Mouse (Mus musculus) urinary bladder, postnatal 0 days (tissue): ENCODE data around the gene Rpl5. TPM values are rescaled to one million over a fixed set of nuclear protein-coding genes. Genes with fewer than 3 reads are reported as not detected.

Experiments used
- polyA plus RNA-seq: library from polyadenylated mRNA; unstranded; fragments of >200 nt; fragmentation: Nextera tagmentation; extraction: Ambion mirVana; gene quantifications from 2 replicates; pipeline ENCODE4 v1.2.1, GENCODE M21; 2015

Gene Rpl5
- polyA plus RNA-seq, result 34.5 and 36.6 TPM in 2 replicates

GRCm38 (mm10) chr5:107900206-107901013, at the start of gene Rpl5:
Gene Rpl5 (plus strand): TSS chr5:107900502.

GRCm38 (mm10) chr5:107874561-107875260, 25.6 kb upstream of the Rpl5 start, which contains the start of gene Evi5:
Gene Evi5 (minus strand): TSS chr5:107875107.

Other genes starting within 250 kb of the Rpl5 start
- 0.07 TPM in 1 of 2 replicates, not detected in the other for gene Gfi1, start 174.5 kb upstream of the Rpl5 start, polyA plus RNA-seq
- 0.16 TPM in 1 of 2 replicates, not detected in the other for gene Ube2d2b, start 70.4 kb upstream of the Rpl5 start, polyA plus RNA-seq
- gene Evi5, start 25.4 kb upstream of the Rpl5 start, polyA plus RNA-seq, result 50.5 and 51.0 TPM in 2 replicates
- gene Fam69a, start 86.6 kb downstream of the Rpl5 start, polyA plus RNA-seq, result 31.5 and 34.3 TPM in 2 replicates
- 26.9 and 27.1 TPM in 2 replicates for gene Mtf2, start 165.2 kb downstream of the Rpl5 start, polyA plus RNA-seq
- 34.6 and 37.4 TPM in 2 replicates for gene Tmed5, start 232.1 kb downstream of the Rpl5 start, polyA plus RNA-seq
- gene Ccdc18, start 232.4 kb downstream of the Rpl5 start, polyA plus RNA-seq, result 2.0 and 2.6 TPM in 2 replicates